Mouse (Mus musculus) lung, embryonic 16.5 days (tissue): Measurements from ENCODE around the gene Mad2l1. TPM values are rescaled to one million over a fixed set of nuclear protein-coding genes. Genes with fewer than 3 reads are reported as not detected.

Experiments used
- polyA plus RNA-seq: library from polyadenylated mRNA; unstranded; fragments of >200 nt; fragmentation: Nextera tagmentation; extraction: Ambion mirVana; gene quantifications from 2 replicates; pipeline ENCODE4 v1.2.1, GENCODE M21; 2015

The Mad2l1 gene
- polyA plus RNA-seq, 1 experiment from 2014 or later, result 125 TPM

Other genes starting within 250 kb of the Mad2l1 start
- gene Vmn1r32, start 24.7 kb downstream of the Mad2l1 start, polyA plus RNA-seq, result not detected in 2 replicates
- not detected in 2 replicates for gene Vmn1r33, start 82.9 kb downstream of the Mad2l1 start, polyA plus RNA-seq
- not detected in 2 replicates for gene Vmn1r34, start 108.5 kb downstream of the Mad2l1 start, polyA plus RNA-seq
- not detected in 2 replicates for gene Vmn1r35, start 150.5 kb downstream of the Mad2l1 start, polyA plus RNA-seq
- not detected in 2 replicates for gene Vmn1r36, start 183.8 kb downstream of the Mad2l1 start, polyA plus RNA-seq
- gene Vmn1r37, start 194.0 kb downstream of the Mad2l1 start, polyA plus RNA-seq, result not detected in 2 replicates
- gene Vmn1r38, start 247.2 kb downstream of the Mad2l1 start, polyA plus RNA-seq, result not detected in 2 replicates